Mouse (Mus musculus) left cerebral cortex, postnatal 36 days (tissue): ENCODE measurements at regions not wholly inside any gene's neighbourhood (a gene's known extent, or its start where the extent isn't known, plus 50 kb on each side); places are given as distances from the start of the nearest gene placed in this dataset.

Source experiments
- DNase-seq, 2 experiments: peaks; one replicate each; pipeline ENCODE4 v3.0.0; 2021 to 2022; ENCODE audit warnings: low spot score in 2 of 2, mixed read lengths in 1 of 2
- intact Hi-C: fragments of 180-260 bp; cut with DNase I; formaldehyde crosslinking; loops from one replicate; pipeline ENCODE4 v1.15.1; 2025

DNA sequence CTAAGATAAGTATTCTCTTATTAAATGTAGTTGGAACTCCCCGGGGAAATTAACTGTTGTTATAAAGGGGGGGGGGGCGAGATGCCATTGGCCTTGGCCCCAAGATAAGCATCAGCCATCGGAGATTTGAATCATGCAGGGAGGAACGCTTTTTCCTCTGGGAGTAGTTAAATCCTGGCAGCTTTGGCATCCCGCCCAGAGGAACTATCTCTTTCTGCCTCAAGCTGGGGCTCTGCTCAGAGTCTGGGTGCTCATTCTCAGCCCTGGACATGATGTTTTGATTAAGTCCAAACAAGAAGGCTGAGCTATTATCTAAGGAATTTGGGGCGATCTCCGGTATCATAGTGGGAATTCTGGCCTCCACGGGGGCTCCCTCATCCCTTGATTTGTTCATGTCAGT, 89.4 kb upstream of the Cox10 start:
- intact Hi-C loops, result no loop called here
- no peak for DNase-seq

- intact Hi-C loops, result no loop called here
- DNase-seq, result no peak
Measured at GRCm38 (mm10) chr11:64164796-64165195, 85.5 kb upstream of the Cox10 start.

DNA sequence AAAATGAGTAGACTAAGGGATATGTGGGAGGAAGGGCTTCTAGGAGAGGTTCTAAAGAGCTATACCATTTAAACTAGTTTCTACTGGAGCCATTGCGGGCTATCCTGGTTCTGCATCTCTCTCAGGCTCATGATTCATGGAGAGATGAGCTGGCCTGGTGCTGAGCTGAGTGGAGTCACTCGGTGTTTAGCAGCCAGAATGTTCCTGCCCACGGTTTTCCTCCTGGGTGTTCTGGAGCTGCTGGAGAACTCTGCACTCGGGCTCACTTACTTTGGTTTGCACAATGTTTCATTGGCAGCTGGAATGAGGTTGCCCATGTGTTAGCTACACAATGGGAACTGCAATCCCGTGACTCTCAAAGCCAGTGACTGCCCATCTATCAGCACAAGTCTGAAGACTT, 79.0 kb upstream of the Cox10 start:
- DNase-seq, result peak in 1 of 2 experiments; percentile 7
- intact Hi-C loops, result no loop called here

DNA sequence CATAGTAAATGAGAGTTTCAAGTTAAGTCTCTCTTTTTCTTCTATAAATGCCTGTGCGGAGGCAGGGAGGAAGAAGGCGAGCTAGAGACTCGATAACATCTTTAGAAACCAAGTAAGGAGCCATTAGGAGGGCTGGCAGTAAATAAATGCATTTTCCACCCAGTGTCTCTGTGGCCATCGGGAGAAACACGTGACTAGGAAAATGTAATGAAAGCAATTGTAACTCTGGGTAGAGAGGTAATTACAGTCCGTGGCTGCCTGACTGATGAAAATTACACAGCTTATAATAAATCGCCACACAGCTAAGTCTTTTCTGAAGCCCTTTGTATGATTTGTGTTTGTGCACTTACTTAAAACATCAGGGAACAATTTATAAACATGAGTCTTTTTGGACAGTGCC, 77.4 kb upstream of the Cox10 start:
- DNase-seq, result no peak
- intact Hi-C loops, result no loop called here

- intact Hi-C loops, result no loop called here
- no peak for DNase-seq
Measured at GRCm38 (mm10) chr11:64139483-64139882, 60.2 kb upstream of the Cox10 start.

GRCm38 (mm10) chr11:64138934-64139333, 59.7 kb upstream of the Cox10 start:
- intact Hi-C loops, result no loop called here
- DNase-seq, result no peak

DNA sequence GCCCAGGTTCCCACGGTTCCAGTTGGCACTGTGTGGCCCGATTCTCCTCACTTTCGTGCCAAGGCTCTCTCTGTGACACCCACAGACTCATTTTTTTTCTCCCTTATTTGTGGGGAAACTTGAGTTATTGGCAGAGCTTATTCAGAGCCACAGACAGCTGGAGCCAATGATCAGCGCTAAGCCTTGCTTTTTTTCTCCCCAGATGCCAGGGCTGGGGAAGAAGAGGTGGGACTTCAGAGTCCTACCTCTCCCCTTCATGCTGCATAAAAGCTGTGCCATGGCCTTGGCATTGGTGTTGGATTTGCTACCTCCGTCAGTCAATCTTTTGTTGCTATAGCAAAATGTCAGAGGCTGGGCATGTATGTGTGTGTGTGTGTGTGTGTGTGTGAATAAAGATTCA, 56.5 kb upstream of the Cox10 start:
- DNase-seq, result no peak
- intact Hi-C loops, result no loop called here

- DNase-seq, result no peak
- intact Hi-C loops, result no loop called here
Measured at GRCm38 (mm10) chr11:64135308-64135591, 56.0 kb upstream of the Cox10 start.

GRCm38 (mm10) chr11:64134571-64135307, 55.5 kb upstream of the Cox10 start:
- intact Hi-C loops, result no loop called here
- DNase-seq, result no peak
